Mouse (Mus musculus) megakaryocyte, adult 5-6 weeks (primary cell): ENCODE data around the gene Usp2. TPM values are rescaled to one million over a fixed set of nuclear protein-coding genes. Genes with fewer than 3 reads are reported as not detected.
A peak's percentile ranks its signal among the peaks of the same experiment; 100 is the strongest.

Source experiments
- ATAC-seq: 2 replicates; pipeline ENCODE4 v1.8.0; 2016; ENCODE audit warnings: mild to moderate bottlenecking, inconsistent platforms; ENCODE audit not compliant: poor library complexity, severe bottlenecking
- total RNA-seq, 2 experiments: library from RNA; stranded (forward) in 1 of 2; stranded (reverse) in 1 of 2; fragments of 153-499, 151-499 nt in 1 of 2; fragments of 221-1000, 200-1000 nt in 1 of 2; gene quantifications; 2 replicates each; pipeline versions ENCODE4 v1.2.3 to v1.2.4; 2015 to 2017

The Usp2 gene
- total RNA-seq, 2 experiments from 2014 or later: 1.3 to 4.5 TPM

DNA sequence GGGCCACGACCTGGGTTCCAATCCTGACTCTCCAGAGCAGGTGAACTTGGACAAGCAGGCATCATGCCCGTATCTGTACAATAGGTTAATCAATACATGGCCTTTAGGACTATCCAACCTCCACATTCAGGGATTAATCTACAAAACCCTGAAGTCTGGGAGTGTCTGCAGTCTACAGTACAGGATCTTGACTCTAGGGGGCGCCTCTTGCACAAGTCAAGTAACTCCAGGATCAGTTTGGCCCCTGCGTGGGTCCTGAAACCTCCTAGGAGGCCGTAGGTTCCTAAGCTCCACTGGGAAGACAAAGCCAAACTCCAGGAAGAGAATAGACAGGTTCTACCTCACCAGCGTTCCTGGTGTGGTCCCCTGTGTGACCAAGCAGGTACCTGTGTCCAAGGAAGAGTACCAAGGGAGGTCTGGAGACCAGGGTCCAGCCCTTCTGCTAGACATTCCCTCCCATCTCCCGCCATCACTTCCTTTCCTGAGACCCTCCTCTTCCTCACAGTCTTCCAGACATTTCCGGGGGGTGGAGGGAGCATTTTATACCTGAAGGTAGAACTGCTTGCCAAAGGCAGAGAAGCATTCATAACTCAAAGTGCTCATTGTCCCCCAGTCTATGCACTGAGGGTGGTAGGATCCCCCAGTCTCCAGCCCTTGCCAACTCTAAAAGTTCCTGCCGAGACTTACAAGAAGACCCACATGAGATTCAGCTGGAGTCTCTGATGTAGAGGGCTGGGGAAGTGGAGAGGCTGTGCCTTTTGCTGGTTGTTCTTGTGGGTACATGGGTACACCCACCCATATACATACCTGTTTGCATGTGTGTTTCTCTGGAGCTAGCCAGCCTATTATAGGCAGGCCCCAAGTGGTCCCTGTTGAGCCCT is 7.8 kb downstream of the Usp2 start:
- no peak for ATAC-seq

DNA sequence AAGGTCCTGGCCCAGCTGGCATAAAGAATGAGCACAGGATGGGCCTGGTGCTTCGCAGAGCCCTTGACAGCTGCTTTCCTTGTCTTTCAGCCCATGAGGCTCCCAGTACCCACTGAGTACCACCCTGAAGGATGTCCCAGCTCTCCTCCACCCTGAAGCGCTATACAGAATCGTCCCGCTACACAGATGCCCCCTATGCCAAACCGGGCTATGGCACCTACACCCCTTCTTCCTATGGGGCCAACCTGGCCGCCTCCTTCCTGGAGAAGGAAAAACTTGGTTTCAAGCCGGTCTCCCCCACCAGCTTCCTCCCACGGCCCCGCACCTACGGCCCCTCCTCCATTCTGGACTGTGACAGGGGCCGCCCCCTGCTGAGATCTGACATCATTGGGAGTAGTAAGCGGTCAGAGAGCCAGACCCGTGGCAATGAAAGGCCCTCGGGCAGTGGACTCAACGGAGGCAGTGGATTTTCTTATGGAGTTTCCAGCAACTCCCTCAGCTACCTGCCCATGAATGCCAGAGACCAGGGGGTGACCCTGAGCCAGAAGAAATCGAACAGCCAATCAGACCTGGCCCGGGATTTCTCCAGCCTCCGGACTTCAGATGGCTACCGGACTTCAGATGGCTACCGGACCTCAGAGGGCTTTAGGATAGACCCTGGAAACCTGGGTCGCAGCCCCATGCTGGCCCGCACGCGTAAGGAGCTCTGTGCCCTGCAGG is 8.6 kb downstream of the Usp2 start:
- ATAC-seq: no peak

DNA sequence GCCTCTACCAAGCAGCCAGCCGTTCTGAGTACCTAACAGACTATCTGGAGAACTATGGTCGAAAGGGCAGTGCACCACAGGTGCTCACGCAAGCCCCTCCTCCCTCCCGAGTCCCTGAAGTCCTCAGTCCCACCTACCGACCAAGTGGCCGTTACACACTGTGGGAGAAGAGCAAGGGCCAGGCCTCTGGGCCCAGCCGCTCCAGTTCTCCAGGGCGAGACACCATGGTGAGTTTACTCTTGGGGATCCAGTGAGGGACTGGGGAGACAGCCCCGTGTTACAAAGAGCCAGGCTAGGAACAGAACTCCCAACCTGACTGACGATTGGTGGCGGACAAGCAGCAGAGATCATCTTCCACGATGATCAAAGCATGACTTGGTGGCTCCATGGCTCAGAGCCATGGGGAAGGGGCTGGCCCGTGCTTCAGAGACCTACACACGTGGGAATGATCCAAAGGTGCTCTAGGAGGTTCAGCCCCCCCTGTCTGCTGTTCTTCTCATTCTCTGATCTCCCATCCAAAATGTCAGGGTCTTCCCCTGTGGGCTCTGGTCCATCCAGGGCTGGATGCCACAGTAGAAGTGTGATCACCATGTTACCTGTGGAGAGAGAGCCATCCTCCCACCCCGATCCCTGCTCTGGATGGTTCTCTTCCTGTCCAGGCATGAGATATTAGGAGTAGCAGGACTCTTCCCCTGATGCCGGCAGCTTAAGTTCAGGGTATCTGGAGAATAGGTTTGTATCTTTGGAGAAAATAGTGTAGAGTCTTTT is 9.4 kb downstream of the Usp2 start:
- no peak for ATAC-seq

DNA sequence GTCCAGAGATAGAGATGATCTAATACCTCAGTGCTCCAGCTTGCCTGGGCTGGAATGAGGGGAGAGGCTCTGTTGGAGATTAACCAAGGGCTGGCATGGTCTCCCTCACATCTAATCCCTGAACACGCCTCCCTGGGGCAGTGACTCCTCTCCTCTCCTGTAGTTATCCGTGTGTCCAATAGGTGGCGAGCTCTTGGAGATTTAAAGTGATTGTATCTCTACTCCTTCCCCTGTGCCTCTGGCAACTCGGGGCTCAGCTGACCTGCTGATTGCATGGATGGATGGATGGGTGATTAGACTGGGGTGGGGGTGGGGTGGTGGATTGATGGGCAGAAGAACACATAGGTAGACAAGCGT is 9.9 kb downstream of the Usp2 start:
- peak; percentile 71 for ATAC-seq

DNA sequence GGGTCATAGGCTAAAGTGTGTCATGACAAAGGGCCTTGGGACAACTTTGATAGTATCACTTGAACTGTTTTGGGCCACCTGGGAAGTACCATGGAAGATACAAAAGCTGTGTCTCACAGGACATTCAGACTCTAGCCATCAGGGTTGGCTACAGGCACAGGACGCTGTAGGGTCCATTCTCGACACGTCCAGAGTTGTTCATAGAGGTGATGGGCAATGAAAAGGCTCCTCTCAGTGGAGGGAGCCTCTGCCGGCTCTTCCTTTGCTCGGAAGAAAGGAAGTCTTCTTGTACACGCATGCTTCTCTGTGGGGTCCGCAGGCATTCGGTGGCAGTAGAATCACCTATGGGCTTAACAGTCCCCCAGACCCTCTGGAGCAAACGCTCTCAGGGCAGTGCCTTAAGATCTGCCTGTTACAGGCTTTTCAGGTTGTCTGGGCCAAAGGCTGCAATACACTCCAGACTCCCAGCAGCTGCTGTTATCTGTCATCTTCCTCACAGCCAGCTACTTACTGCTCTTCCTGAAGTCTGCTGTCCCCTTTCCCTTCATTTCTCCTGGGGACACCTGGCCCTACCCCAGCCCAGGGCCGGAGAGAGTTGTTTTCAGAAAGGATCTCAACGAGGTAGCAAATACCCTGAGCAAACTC is 10.6 kb downstream of the Usp2 start:
- no peak for ATAC-seq

DNA sequence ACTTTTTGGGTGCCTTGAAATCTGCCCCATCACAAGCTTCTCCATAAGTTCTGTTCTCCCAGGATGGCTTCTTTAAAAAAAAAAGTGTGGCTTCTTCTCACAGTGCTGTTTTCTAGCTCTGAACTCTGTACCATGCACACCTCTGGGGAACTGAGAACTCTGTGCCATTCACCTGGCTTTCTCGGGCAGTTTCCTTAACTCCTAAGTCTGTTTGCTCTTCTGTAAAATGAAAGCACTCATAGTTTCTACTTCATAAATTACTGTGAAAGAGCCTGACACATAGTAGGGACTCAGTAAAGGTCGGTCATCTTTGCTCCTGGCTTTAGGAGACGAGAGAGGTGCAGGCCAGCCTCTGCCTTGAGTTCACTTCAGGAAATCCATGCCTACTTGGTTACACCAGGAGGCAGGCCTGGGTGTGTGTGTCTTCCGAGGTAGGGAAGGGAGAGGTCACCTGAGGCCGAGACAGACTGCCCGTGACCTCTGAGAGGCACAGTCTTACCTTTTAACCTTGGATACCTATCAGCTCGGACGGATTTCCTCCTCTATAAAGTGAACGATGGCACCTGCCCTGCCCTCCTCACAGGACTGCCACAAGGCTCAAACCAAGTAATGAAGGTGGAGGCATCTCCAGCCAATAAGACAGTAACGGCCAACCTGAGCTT is 11.4 kb downstream of the Usp2 start:
- ATAC-seq: no peak

DNA sequence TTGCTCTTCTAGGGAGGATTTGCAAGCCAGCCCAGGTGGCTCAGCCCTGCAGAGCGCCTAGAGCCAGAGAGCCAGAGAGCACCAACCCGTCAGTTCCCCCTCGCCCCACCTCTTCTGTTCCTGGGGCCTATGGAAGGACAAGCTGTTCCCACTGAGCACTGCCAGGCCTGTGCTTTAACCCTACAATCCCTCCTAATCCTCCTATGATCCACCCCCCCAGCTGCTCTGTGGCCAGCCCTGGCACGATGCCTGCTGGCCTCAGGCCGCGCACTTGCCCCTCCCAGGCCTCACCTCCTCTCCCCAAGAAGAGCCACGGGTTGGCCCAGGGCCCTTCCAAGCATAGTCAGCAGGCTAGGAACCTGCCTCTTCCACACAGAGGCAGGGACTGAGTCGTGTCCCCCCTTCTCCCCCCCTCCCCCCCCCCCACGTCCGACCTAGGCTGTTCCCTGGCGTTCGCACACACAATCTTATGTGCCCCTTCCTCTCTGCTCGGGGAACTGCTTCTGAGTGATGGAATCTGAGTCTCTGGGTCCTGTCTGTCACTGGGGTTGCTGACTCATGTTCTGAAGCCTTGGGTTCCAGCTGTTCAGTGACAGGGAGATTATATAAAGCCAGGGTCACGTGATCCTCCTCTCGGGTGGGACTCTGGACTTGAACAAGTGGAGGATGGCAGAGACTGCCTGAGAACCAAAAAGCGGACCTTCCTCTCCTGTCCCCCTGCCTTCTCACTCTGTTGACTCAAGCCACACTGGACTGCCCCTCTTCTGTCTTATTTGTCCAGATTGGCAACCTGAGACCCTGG is 12.3 kb downstream of the Usp2 start:
- ATAC-seq: no peak

DNA sequence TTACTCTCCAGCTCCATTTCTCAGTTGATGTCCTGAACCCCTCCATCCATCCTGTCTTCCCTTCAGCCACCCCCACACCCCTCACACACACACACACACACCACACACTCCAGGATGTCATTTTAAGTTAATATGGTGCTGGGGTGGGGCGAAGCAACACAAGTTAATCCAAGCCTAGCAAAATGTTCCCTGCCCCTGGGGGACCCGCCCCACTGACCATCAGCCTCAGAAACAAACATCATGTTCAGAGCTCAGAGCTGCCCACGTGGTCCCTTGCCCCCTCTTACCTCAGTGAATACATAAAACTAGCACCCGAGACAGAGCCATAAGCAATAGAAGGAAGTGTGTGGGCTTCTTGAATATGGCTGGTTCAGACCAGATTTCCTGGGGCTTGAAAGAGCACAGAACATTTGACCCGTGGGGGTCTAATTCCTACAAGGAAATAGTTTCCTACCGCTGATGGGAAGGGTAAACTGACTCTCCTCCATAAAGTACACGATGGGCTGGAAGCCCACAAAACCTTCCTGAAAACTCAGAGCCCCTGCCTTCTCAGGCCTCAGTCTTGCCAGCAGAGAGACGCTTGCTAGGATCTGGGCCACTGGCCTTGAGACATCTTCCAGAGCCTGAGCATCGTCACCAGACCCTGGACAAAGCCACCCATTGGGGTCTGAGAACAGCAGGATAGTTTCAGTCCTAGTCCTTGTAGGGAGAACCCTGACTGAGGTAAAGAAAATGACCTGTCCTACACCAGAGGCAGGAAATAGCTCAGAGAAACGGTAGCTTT is 13.4 kb downstream of the Usp2 start:
- no peak for ATAC-seq

DNA sequence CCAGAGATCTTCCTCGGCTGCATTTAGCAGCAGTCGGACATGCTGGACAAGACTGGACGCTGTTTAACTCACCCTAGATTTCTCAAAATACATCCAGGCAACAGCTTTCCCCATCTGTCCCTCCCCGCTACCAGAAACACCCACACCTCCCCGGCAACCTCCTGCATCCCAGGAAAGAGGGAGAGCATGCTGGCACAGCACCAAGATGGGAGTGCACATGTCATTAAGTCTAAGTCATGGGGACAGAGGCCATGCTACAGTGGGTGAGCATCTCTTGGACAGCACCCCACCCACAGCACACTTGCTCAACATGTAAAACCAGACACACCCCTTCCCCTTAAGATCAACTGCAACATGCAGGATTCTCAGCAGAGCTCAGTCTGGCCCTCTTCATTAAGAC is 14.1 kb downstream of the Usp2 start:
- ATAC-seq: peak; percentile 34

DNA sequence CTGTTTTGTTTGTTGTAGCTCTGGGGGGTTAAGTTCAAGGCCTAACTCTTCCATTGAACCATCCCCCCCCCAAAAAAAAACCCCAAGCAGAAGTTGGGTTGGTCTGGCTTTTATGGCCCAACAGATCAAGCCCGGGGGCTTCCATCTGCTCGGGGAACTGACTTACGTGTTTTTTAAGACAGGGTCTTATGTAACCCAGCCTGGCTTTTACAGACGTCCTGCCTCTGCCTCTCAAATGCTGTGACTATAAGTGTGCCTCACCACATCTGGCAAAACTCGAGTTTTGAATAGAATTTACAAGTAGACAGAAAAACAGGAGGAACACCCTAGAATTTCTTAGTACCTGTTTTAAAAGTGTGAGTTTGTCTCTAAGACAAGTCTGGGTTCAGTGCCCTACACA is 14.8 kb downstream of the Usp2 start:
- ATAC-seq: no peak

DNA sequence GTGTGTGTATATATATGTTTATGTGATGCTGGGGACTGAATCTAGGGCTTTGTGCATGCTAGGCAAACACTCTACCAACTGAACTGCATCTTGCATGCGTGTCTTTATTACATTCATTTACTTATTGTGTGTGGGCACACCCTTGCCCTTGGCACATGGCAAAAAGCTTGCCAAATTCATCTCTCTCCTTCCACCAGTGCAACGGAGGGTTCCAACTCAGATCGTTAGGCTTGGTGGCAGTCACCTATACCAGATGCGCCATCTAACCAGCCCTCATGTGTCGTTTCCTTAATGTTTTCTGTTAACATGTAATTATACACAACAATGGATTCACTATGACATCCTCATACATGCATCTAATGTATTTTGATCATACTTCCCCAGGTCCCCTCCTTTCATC is 15.4 kb downstream of the Usp2 start:
- ATAC-seq: no peak

DNA sequence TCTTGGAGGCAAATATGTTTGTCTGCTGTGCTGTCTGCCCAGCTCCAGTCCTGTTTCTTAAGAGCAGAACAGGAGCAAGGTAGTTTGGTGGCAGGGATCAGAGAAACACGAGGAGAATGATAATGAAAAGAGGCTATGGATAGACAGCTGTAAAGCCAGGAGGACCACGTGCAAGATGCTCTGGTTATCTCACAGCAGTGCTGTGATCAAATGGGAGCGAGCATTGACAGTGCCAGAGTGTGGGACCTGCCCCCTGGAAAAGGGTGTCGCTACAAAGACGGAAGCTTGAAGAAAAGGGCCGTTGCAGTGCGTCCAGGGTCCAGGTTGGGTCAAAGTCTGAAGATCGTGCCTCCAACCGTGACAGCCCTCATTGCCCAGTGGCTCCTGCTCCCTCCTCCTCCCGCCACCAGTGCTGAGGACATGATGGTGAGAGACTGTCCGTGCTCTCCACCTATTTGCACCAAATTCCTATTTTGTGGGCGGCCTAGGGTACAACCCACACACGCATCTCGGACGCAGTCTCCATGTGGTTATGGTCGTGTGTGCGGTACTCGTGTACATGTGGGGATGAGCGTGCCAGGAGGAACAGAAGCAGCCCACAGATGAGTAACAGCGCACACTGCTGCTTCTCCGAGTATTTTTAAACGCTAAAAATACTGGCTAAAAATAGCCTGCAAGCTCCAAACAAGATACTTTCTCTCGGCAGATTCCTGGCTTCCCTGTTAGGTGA is 16.7 kb downstream of the Usp2 start:
- no peak for ATAC-seq

DNA sequence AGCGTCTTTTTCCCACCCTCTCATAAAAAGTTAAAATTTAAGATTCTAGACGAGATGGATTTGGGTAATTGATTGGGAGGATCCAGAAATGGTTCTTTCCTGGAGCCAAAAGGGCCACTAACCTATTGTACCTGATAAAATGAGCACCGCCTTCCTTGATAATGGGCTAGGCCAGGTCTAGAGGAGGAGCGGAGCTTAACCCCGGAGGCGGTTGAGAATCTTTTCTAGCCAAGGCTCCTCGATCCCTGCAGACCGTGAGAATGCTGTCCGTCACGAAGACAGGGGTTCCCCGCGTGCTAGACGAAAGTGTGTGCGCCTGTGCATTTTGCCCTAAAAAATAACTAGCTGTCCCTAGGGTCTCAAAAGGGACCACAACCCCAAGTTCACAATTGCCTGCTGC is 17.4 kb downstream of the Usp2 start:
- ATAC-seq: no peak

DNA sequence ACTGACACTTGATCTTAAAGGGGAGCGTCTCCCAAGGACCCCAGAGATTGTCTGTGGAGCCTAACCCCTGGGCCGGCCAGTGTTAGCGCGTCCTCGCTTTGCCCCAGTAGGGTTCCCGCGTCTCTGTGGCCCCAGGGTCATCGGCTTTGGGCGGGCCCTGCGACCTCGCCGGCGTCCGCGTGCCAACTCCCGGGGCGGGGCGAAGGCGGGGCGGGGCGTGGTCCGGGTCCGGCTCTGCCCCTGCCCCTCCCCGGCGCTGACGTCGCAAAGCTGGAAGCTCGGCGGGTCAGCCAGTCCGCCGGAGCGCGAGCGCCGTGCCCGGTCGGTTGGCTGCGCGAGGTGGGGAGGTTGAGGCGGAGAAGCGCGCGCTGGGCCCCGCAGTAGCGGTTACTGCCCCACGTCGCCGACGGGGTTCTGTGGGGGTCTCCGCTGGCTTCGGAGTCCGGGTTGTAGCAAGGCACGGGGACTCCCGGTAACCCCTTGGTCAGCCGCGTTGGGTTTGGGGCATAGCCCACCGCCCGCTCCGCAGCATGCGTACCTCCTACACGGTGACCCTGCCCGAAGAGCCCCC is 17.9 kb downstream of the Usp2 start:
- peak; percentile 72 for ATAC-seq

DNA sequence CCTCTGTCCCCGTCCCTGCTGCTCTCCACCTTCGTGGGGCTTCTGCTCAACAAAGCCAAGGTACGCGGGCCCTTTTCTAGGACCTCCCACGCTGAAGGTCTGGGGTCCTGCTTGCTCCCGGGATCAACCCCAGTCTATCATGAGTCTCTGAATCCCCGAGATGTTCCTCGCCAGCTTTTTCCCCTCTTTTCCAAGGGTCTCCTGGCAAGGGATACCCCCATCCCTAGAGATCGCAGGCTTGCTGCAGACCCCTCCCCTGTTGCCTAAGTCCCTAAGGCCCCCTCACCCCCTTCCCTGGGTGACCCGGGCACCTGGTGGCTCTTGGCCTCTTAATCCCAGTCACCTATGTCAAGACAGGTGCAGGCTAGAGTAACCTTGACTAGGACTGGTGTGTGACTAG is 18.5 kb downstream of the Usp2 start:
- ATAC-seq: no peak

DNA sequence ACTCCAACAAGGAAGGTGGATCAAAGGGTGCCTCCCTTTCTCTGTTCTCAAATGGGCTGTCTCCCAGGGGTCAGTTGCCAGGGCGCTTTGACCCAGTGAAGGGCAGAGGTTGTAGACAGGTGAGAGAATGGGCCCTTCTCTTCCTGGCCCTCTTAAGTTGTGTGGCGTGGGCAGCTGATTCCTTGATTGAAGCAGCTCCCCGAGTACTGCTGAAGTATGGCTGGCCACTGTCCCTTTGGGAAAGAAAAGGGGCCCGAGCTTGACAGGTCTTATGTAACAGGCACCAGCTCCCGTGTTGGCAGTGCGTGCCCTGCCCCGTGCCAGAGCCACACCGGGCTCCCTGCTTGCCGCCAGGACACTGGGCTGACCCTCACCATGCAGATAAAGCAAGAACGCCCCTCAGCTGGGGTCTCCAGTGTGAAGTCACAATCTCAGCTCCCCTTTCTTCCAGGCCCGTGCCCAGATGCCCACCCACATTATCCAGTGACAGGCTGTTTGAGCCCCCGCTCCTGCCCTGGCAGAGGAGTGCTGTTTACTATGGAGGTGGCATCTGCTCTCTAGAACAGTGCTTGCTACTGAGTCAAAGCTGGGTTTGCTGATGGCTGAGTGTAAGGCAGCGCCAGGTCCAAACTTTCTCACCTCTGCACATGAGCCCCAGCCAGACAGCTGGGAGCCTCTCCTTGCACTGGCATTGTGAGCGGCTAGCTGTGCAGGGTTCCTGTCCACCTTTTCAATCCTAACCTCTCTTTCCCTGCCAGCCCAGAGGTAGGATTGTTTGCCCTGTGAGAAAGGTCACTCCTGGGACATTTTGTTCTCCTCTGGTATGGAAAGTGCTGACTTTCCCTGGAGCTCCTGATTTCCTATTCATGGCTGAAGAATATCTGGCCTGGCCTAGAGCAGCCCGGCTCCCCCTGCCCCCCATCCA is 19.2 kb downstream of the Usp2 start:
- ATAC-seq: no peak

DNA sequence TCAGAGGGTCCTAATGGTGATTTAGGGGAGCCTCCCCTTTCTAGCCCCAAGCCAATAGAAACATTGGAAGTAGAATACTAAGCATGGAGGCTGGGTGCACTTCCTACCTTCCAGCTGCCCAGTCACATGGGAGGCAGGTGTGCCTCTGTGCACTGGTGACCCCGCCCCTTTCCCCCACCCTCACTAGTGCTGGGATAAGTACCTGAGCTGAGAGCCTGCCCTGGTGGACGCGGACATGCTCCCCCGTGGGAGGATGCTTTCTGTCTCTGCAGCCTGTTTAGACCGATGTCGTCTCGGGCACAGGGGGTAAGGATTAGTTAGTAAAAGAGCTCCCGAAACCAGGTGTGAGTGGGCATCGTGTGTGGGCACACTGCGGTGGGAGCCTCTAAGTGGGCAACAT is 20.1 kb downstream of the Usp2 start:
- no peak for ATAC-seq
